Mouse (Mus musculus) CH12.LX (cell line): ENCODE results near the gene Inpp4b.

Source experiments
- BHLHE40 ChIP-seq: IDR thresholded peaks from 2 replicates; pipeline ENCODE4 v1.6.1; 2011; ENCODE audit warnings: mild to moderate bottlenecking, low read depth, low read length, improper control_type of control experiment
- CHD1 ChIP-seq: IDR thresholded peaks from 2 replicates; pipeline ENCODE4 v1.6.1; 2012; ENCODE audit warnings: low read depth, low read length, improper control_type of control experiment, inconsistent platforms
- CTCF ChIP-seq, 2 experiments: IDR thresholded peaks in 1 of 2; conservative IDR thresholded peaks in 1 of 2; 2 replicates each; pipeline ENCODE4 v1.5.1; 2011 to 2012; ENCODE audit warnings: low read depth in 2 of 2, low read length in 2 of 2, improper control_type of control experiment in 1 of 2, inconsistent platforms in 1 of 2, mild to moderate bottlenecking in 1 of 2, moderate library complexity in 1 of 2
- EP300 ChIP-seq: IDR thresholded peaks from 2 replicates; pipeline ENCODE4 v1.6.1; 2011; ENCODE audit warnings: low read length, improper control_type of control experiment
- GABPA ChIP-seq: IDR thresholded peaks from 2 replicates; pipeline ENCODE4 v1.6.1; 2012; ENCODE audit warnings: low read depth, low read length, improper control_type of control experiment, inconsistent platforms; ENCODE audit not compliant: insufficient replicate concordance
- HCFC1 ChIP-seq: IDR thresholded peaks from 2 replicates; pipeline ENCODE4 v1.6.1; 2012; ENCODE audit warnings: low read depth, mild to moderate bottlenecking, inconsistent platforms, low read length, improper control_type of control experiment
- POLR2A ChIP-seq: IDR thresholded peaks from 2 replicates; pipeline ENCODE4 v1.6.1; 2011; ENCODE audit warnings: low read depth, mild to moderate bottlenecking, improper control_type of control experiment, low read length
- UBTF ChIP-seq: IDR thresholded peaks from 2 replicates; pipeline ENCODE4 v1.6.1; 2012; ENCODE audit warnings: low read depth, mild to moderate bottlenecking, inconsistent platforms, low read length, improper control_type of control experiment, moderate library complexity
- USF1 ChIP-seq: IDR thresholded peaks from 2 replicates; pipeline ENCODE4 v1.6.1; 2014; ENCODE audit warnings: low read depth, mild to moderate bottlenecking, inconsistent platforms, low read length, improper control_type of control experiment
- ZMIZ1 ChIP-seq: IDR thresholded peaks from 2 replicates; pipeline ENCODE4 v1.6.1; 2012; ENCODE audit warnings: low read depth, mild to moderate bottlenecking, inconsistent platforms, low read length, improper control_type of control experiment

- TF ChIP-seq USF1 = no peak
- TF ChIP-seq CTCF (conservative IDR thresholded peaks at IDR 0.05 in 1 of 2, IDR thresholded peaks at IDR 0.05 in 1 of 2; ENCODE audit: low read depth in 2 of 2, low read length in 2 of 2) = no peak
- TF ChIP-seq POLR2A = no peak
- no peak for TF ChIP-seq CHD1
- no peak for TF ChIP-seq HCFC1
- no peak for TF ChIP-seq EP300
- no peak for TF ChIP-seq UBTF
- no peak for TF ChIP-seq ZMIZ1
- TF ChIP-seq BHLHE40 = no peak
- TF ChIP-seq GABPA = no peak
Observed at GRCm38 (mm10) chr8:81609064-81609463, 266.7 kb downstream of the Inpp4b start.
